Mouse (Mus musculus): ENCODE data around the gene Cdca8. TPM values are rescaled to one million over a fixed set of nuclear protein-coding genes. Genes with fewer than 3 reads are reported as not detected.

Cdca8 gene
- polyA plus RNA-seq, 1 experiment from 2014 or later = 98.7 TPM

GRCm38 (mm10) chr4:124880599-124880998 is 58.5 kb downstream of the Cdca8 start, which contains the start of gene Epha10:
Gene Epha10 (plus strand): TSS chr4:124880899.
- Histone ChIP-seq H3K4me1 (ENCODE audit: control insufficient read depth in 2 of 2, insufficient read depth in 2 of 2, low read length in 2 of 2) (peaks cover 7% of the 10 kb centered on the region in 2 experiments; a peak in 2 of 4 replicates), H3K4me2 (ENCODE audit: low read length) (peak within 1 kb of the TSS; percentile 50), H3K4me3 (ENCODE audit: control insufficient read depth in 1 of 2, insufficient read depth in 1 of 2, low read depth in 1 of 2, low read length in 2 of 2) (peak within 1 kb of the TSS; percentile 8 to 16), H3K27ac (replicated peaks in 1 of 2; ENCODE audit: control insufficient read depth in 1 of 2, insufficient read depth in 1 of 2, low read depth in 2 of 2, low read length in 2 of 2) (no peak within 1 kb of the TSS), H3K9me3 (ENCODE audit: control insufficient read depth, low read length) (no peaks in the 10 kb centered on the region), H3K36me3 (ENCODE audit: control insufficient read depth, insufficient read depth, low read length) (no peaks in the 10 kb centered on the region), H3K27me3 (ENCODE audit: control insufficient read depth, insufficient read depth, low read length) (peaks cover 58% of the 10 kb centered on the region), H3K9ac (ENCODE audit: low read length) (no peak within 1 kb of the TSS)
- ATAC-seq (ENCODE audit: insufficient number of reproducible peaks, insufficient read depth, low FRiP score, low read depth) = no peak
- WGBS = 9% methylated on average over 11 of the region's 11 CpGs

GRCm38 (mm10) chr4:124872719-124873118 is 66.4 kb downstream of the Cdca8 start:
- Histone ChIP-seq H3K4me3 (ENCODE audit: control insufficient read depth in 1 of 2, insufficient read depth in 1 of 2, low read depth in 1 of 2, low read length in 2 of 2) (no peak overlapping the region), H3K4me1 (ENCODE audit: control insufficient read depth in 2 of 2, insufficient read depth in 2 of 2, low read length in 2 of 2) (no peaks in the 10 kb centered on the region), H3K27ac (replicated peaks in 1 of 2; ENCODE audit: control insufficient read depth in 1 of 2, insufficient read depth in 1 of 2, low read depth in 2 of 2, low read length in 2 of 2) (no peak overlapping the region), H3K4me2 (ENCODE audit: low read length) (no peak overlapping the region), H3K9ac (ENCODE audit: low read length) (no peak overlapping the region), H3K9me3 (ENCODE audit: control insufficient read depth, low read length) (0 out of 2 replicates have a peak, but pooled peaks cover 4% of the 10 kb centered on the region), H3K36me3 (ENCODE audit: control insufficient read depth, insufficient read depth, low read length) (no peaks in the 10 kb centered on the region), H3K27me3 (ENCODE audit: control insufficient read depth, insufficient read depth, low read length) (no peaks in the 10 kb centered on the region)
- 78% methylated on average over 1 of the region's 1 CpGs for WGBS
- ATAC-seq (ENCODE audit: insufficient number of reproducible peaks, insufficient read depth, low FRiP score, low read depth) = no peak

Other genes with a start within 250 kb of the Cdca8 start
- 38.8 and 42.5 TPM in 2 replicates for gene Utp11, start 245.7 kb downstream of the Cdca8 start, polyA plus RNA-seq (2014; fragmentation: Nextera tagmentation; extraction: Ambion mirVana)
- gene Fhl3, start 238.6 kb downstream of the Cdca8 start, polyA plus RNA-seq (2014; fragmentation: Nextera tagmentation; extraction: Ambion mirVana) = 6.8 and 7.0 TPM in 2 replicates
- gene Sf3a3, start 224.5 kb downstream of the Cdca8 start, polyA plus RNA-seq (2014; fragmentation: Nextera tagmentation; extraction: Ambion mirVana) = 73.4 and 73.5 TPM in 2 replicates
- gene Inpp5b, start 197.5 kb downstream of the Cdca8 start, polyA plus RNA-seq (2014; fragmentation: Nextera tagmentation; extraction: Ambion mirVana) = 17.3 and 18.6 TPM in 2 replicates
- gene Mtf1, start 137.2 kb downstream of the Cdca8 start, polyA plus RNA-seq (2014; fragmentation: Nextera tagmentation; extraction: Ambion mirVana) = 11.4 and 14.0 TPM in 2 replicates
- gene Yrdc, start 88.6 kb downstream of the Cdca8 start, polyA plus RNA-seq (2014; fragmentation: Nextera tagmentation; extraction: Ambion mirVana) = 23.1 and 28.1 TPM in 2 replicates
- gene 1110065P20Rik, start 88.1 kb downstream of the Cdca8 start, polyA plus RNA-seq (2014; fragmentation: Nextera tagmentation; extraction: Ambion mirVana) = 48.8 and 56.9 TPM in 2 replicates
- 0.14 and 0.16 TPM in 2 replicates for gene Maneal, start 77.1 kb downstream of the Cdca8 start, polyA plus RNA-seq (2014; fragmentation: Nextera tagmentation; extraction: Ambion mirVana)
- gene Epha10, start 58.4 kb downstream of the Cdca8 start, polyA plus RNA-seq (2014; fragmentation: Nextera tagmentation; extraction: Ambion mirVana) = not detected in 2 replicates
- gene 9930104L06Rik, start 2.3 kb downstream of the Cdca8 start, polyA plus RNA-seq (2014; fragmentation: Nextera tagmentation; extraction: Ambion mirVana) = 3.2 and 4.3 TPM in 2 replicates
- 8.3 and 9.5 TPM in 2 replicates for gene Rspo1, start 47.1 kb upstream of the Cdca8 start, polyA plus RNA-seq (2014; fragmentation: Nextera tagmentation; extraction: Ambion mirVana)
- gene Gnl2, start 77.3 kb upstream of the Cdca8 start, polyA plus RNA-seq (2014; fragmentation: Nextera tagmentation; extraction: Ambion mirVana) = 53.2 and 58.5 TPM in 2 replicates
- gene Dnali1, start 126.4 kb upstream of the Cdca8 start, polyA plus RNA-seq (2014; fragmentation: Nextera tagmentation; extraction: Ambion mirVana) = not detected in 2 replicates
- 19.3 and 21.2 TPM in 2 replicates for gene Snip1, start 127.4 kb upstream of the Cdca8 start, polyA plus RNA-seq (2014; fragmentation: Nextera tagmentation; extraction: Ambion mirVana)
- 43.8 and 46.0 TPM in 2 replicates for gene Meaf6, start 145.8 kb upstream of the Cdca8 start, polyA plus RNA-seq (2014; fragmentation: Nextera tagmentation; extraction: Ambion mirVana)
- 1.1 and 1.3 TPM in 2 replicates for gene Zc3h12a, start 188.5 kb upstream of the Cdca8 start, polyA plus RNA-seq (2014; fragmentation: Nextera tagmentation; extraction: Ambion mirVana)

All from heart, embryonic 14.5 days (tissue).